Mouse (Mus musculus) kidney, adult 2 months (tissue): Measurements from ENCODE around the gene Sult2b1.

Experiments used
- CTCF ChIP-seq: fragments of 200-500 bp; conservative IDR thresholded peaks from 2 replicates; pipeline ENCODE4 v1.5.1; 2011; ENCODE audit warnings: low read depth, mild to moderate bottlenecking, control low read depth, low read length, moderate library complexity, mixed read lengths; ENCODE audit not compliant: insufficient read depth, insufficient read length
- POLR2A ChIP-seq: fragments of 200-500 bp; IDR thresholded peaks from one replicate; pipeline ENCODE4 v1.6.1; 2011; ENCODE audit warnings: low read depth, low read length, control low read depth

GRCm38 (mm10) chr7:45798511-45798836, 14.0 kb upstream of the Sult2b1 start:
- TF ChIP-seq POLR2A (no peak), CTCF (no peak)
